Mouse (Mus musculus): ENCODE measurements around the gene Caps2.
"Not testable (repeated sequence)": the region's sequence is repeated elsewhere in the genome, so short reads cannot be mapped to it uniquely, and the experiment has no call there.

DNA sequence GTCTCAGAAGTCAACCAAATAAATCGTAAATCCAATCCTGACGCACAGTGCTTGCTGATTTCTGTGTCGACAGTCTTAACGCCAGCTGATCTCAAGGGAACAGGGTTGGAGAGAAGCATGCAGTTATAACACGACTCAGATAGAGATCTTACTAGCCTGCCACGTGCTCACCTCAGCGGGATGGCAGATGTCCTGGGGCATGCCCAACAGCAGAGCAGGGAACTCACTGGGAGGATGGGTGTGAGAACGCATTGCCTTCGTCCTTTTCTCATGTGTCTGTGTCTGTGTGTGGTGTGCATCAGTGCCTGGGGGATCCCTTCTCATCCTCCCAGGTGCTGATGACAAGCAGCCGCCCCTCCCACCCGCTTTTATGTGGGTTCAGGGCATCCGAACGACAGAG is 13.6 kb downstream of the Caps2 start:
- TF ChIP-seq CTCF (IDR thresholded peaks at IDR 0.05); POLR2A (IDR thresholded peaks at IDR 0.05; ENCODE audit: insufficient read depth, low read depth, low read length): not testable (repeated sequence)

Measured in heart, adult 2 months (tissue).